Mouse (Mus musculus) neural tube, embryonic 12.5 days (tissue): ENCODE measurements around the gene Thra. TPM values are rescaled to one million over a fixed set of nuclear protein-coding genes. Genes with fewer than 3 reads are reported as not detected.

ENCODE experiments used
- ATAC-seq: fragments of 200-750 bp; cut with Nextera tagmentation; 2 replicates; pipeline ENCODE4 v1.8.0; 2017; ENCODE audit warnings: low read depth, mild to moderate bottlenecking, moderate TSS enrichment, moderate library complexity; ENCODE audit not compliant: low FRiP score
- H3K27ac ChIP-seq: fragments of 300-500 bp; sonication (generic); 2 replicates; pipeline ENCODE4 v1.5.1; 2016
- H3K27me3 ChIP-seq: fragments of 300-500 bp; sonication (generic); replicated peaks from 2 replicates; pipeline ENCODE4 v1.6.1; 2016; ENCODE audit warnings: mild to moderate bottlenecking
- H3K36me3 ChIP-seq: fragments of 300-500 bp; sonication (generic); 2 replicates; pipeline ENCODE4 v1.6.1; 2016; ENCODE audit warnings: mild to moderate bottlenecking
- H3K4me1 ChIP-seq: fragments of 300-500 bp; sonication (generic); 2 replicates; pipeline ENCODE4 v1.6.1; 2016
- H3K4me2 ChIP-seq: fragments of 300-500 bp; sonication (generic); replicated peaks from 2 replicates; pipeline ENCODE4 v1.6.1; 2016; ENCODE audit warnings: mild to moderate bottlenecking
- H3K4me3 ChIP-seq: fragments of 300-500 bp; sonication (generic); 2 replicates; pipeline ENCODE4 v1.5.1; 2016
- H3K9ac ChIP-seq: fragments of 300-500 bp; sonication (generic); 2 replicates; pipeline ENCODE4 v1.6.1; 2016; ENCODE audit warnings: mild to moderate bottlenecking
- H3K9me3 ChIP-seq: fragments of 300-500 bp; sonication (generic); 2 replicates; pipeline ENCODE4 v1.6.1; 2016; ENCODE audit warnings: mild to moderate bottlenecking
- WGBS: fragments of 180-500 bp; shearing (Covaris S2); methylation state at CpG from one replicate; pipeline ENCODE4 v1.1.7; 2016; 5-methylcytosine and 5-hydroxymethylcytosine counted together
- polyA plus RNA-seq: library from polyadenylated mRNA; unstranded; fragments of >200 nt; fragmentation: Nextera tagmentation; extraction: Ambion mirVana; gene quantifications from 2 replicates; pipeline ENCODE4 v1.2.1, GENCODE M21; 2016

Thra gene
- polyA plus RNA-seq, 1 experiment from 2014 or later, result 56.9 TPM

DNA sequence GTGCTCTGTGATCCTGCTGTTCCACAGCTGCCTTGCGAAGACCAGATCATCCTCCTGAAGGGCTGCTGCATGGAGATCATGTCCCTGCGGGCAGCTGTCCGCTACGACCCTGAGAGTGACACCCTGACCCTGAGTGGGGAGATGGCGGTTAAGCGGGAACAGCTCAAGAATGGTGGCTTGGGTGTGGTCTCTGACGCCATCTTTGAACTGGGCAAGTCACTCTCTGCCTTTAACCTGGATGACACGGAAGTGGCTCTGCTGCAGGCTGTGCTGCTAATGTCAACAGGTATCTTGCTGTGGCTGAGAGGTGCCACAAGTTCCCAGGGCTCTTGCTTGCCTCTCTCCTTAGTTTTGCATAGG, 23.0 kb downstream of the Thra start:
- ATAC-seq, result no peak
- Histone ChIP-seq H3K36me3 (peaks cover 56% of the 10 kb centered on the region), H3K4me3 (no peak overlapping the region), H3K4me2 (no peak overlapping the region), H3K27ac (no peak overlapping the region), H3K4me1 (peaks cover 35% of the 10 kb centered on the region), H3K9me3 (no peaks in the 10 kb centered on the region), H3K9ac (no peak overlapping the region), H3K27me3 (no peaks in the 10 kb centered on the region)
- WGBS, result 87% methylated on average over 8 of the region's 8 CpGs

DNA sequence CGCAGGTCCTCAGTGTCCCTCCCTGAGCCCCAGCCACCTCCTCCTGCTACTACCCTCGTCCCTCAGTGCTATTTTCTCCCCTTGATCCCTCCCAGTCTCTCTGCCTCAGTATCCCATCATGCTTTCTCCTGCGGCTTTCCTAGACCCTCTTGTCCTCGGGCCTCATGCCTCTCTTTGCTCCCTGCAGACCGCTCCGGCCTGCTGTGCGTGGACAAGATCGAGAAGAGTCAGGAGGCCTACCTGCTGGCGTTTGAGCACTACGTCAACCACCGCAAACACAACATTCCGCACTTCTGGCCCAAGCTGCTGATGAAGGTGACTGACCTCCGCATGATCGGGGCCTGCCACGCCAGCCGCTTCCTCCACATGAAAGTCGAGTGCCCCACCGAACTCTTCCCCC, 23.7 kb downstream of the Thra start:
- no peak overlapping the region for H3K9ac ChIP-seq
- no peak overlapping the region for H3K4me2 ChIP-seq
- peaks cover 62% of the 10 kb centered on the region for H3K36me3 ChIP-seq
- ATAC-seq, result no peak
- H3K4me1 ChIP-seq, result peaks cover 41% of the 10 kb centered on the region
- no peaks in the 10 kb centered on the region for H3K9me3 ChIP-seq
- no peak overlapping the region for H3K4me3 ChIP-seq
- no peaks in the 10 kb centered on the region for H3K27me3 ChIP-seq
- no peak overlapping the region for H3K27ac ChIP-seq
- WGBS, result 88% methylated on average over 18 of the region's 18 CpGs

DNA sequence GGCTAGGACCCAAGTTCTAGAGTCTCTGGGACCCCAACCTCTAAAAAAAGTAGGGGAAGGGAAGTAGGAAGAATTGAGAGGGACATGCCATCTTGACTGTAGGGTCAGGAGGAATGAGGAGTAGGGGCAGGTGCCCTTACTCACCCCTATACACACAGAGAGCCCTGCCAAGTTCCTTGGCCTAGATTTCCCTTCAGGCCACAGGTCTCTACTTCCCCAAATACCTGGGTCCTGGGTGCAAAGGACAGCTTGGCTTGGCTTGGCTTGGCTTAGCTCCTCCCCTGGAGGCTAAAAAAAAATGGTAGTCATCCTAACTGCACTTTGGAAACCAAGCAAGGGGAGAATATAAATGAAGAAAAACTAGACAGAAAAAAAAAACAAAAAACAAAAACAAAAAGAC, 24.3 kb downstream of the Thra start:
- H3K9ac ChIP-seq, result no peak overlapping the region
- peaks cover 69% of the 10 kb centered on the region for H3K36me3 ChIP-seq
- no peak overlapping the region for H3K4me3 ChIP-seq
- no peaks in the 10 kb centered on the region for H3K9me3 ChIP-seq
- H3K4me1 ChIP-seq, result peaks cover 41% of the 10 kb centered on the region
- H3K27ac ChIP-seq, result no peak overlapping the region
- no peak for ATAC-seq
- no peak overlapping the region for H3K4me2 ChIP-seq
- no peaks in the 10 kb centered on the region for H3K27me3 ChIP-seq

DNA sequence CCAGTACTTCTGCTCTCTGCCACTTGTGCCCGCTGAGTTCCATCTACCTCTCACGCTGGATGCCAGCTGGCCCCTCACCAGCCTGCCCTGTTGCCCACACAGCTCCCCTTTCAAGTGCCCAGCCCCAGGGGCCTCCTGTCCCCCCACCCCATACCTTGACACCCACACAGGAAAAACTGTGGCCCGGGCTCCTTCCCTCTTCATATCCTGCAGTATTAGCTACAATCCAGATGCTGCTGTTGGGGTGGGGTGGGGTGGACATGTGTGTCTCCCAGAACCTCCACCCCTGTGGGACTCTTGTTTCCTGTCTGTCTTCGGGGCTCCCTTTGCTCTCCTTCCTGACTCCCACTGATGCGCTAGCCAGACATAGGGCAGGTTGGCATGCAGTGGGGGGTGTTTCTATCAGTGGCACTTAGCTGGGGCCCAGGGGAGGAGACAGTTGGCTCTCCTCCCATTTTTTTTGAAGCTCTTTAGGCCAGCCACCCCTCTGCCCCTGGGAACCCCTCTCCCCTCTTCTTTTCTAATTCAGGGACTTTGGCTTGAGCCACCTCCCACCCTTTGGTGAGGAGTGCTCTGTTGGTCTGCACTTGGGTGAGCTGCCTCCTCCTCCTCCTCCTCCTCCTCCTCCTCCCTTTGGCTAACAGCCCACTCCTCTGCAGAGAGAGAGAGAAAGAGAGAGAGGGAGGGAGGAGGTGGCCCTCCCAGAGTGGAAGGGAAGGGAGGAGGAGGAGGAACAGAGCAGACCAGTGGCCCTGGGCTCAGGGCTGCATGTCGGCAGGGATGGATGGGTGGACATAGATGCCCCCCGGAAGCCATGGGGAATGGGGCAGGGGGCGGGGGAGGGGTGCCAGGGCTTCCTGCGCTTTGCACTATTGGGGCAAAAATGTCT, 25.2 kb downstream of the Thra start:
- H3K9ac ChIP-seq, result no peak overlapping the region; the same call in 1 of the 2 replicates
- H3K36me3 ChIP-seq, result peaks cover 69% of the 10 kb centered on the region

DNA sequence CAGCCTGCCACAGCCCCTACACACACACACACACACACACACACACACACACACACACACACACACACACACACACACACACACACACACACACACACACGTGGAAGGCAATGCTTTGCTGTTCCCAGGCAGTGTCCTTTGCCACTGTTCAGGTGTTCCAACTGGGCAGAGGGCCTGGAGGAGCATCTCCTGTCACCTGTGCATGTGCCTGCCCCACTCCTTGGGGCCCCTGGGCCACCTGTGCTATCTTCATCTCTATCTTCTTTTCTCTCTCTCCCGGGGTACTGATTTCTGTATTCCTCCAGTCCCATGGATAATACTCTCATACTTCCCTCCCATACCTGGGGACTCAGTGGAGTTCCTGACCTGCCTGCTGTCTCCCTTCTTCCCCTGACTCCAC, 25.9 kb downstream of the Thra start:
- Histone ChIP-seq H3K4me1 (peaks cover 41% of the 10 kb centered on the region), H3K27me3 (no peaks in the 10 kb centered on the region), H3K27ac (peak overlapping the region; percentile 8; the same call in 1 of the 2 replicates), H3K9me3 (no peaks in the 10 kb centered on the region), H3K36me3 (peaks cover 64% of the 10 kb centered on the region), H3K9ac (no peak overlapping the region), H3K4me3 (no peak overlapping the region), H3K4me2 (peak overlapping the region; percentile 49; the same call in 1 of the 2 replicates)
- no peak for ATAC-seq
- WGBS, result 47% methylated on average over 2 of the region's 2 CpGs

More for the DNA sequence above, 25.2 kb downstream of the Thra start:
- no peak for ATAC-seq
- Histone ChIP-seq H3K4me3 (no peak overlapping the region), H3K9me3 (no peaks in the 10 kb centered on the region), H3K27me3 (no peaks in the 10 kb centered on the region), H3K27ac (0 out of 2 replicates have a peak overlapping the region, but pooled peaks have one; percentile 12), H3K4me1 (peaks cover 41% of the 10 kb centered on the region), H3K4me2 (no peak overlapping the region; the same call in 1 of the 2 replicates)
- WGBS, result 55% methylated on average over 8 of the region's 9 CpGs

DNA sequence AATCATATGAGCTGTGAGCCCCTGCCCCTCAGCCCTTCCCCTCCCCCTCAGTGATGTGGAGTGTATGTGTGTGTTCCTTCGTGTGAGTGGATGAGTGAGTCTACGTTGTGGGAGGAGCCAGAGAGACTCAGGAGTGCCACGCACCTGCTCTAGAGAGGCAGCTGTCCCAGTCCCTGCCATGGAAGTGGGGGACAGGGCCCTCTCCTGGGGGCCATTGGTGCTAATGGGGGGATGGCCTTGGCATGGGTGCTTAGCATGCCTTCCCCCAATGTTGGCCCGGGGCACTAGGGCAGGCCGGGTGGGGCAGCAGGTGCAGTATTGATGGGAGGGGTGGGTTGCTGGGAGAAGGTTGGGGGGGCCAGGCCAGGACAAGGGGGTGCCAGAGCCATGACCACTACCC, 26.4 kb downstream of the Thra start:
- peak overlapping the region; percentile 49 for H3K4me2 ChIP-seq
- H3K4me3 ChIP-seq, result no peak overlapping the region
- peak overlapping the region; percentile 8; the same call in 1 of the 2 replicates for H3K27ac ChIP-seq
- no peak overlapping the region for H3K9ac ChIP-seq
- H3K36me3 ChIP-seq, result peaks cover 59% of the 10 kb centered on the region
- no peaks in the 10 kb centered on the region for H3K27me3 ChIP-seq
- WGBS, result 51% methylated on average over 5 of the region's 5 CpGs
- H3K4me1 ChIP-seq, result peaks cover 41% of the 10 kb centered on the region
- no peaks in the 10 kb centered on the region for H3K9me3 ChIP-seq
- peak; percentile 34 for ATAC-seq

DNA sequence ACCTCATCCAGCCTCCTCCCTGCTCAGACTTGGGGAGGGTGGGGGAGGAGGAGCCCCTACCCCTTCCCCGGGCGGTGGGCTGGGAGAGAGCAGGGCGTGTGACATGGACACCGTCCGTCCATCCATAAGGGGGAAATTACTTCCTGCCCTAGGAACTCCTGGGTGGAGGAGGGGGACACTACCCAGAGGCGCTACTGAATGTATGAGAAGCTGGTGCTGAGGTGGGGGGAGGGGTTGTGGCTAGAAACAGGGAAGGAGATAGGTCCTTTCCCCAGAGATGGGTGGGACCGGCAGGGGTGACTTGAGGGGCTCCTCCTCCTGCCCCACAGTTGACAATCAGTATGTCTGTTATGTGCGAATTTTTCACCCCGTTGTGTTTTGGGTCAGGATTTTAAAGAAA, 26.8 kb downstream of the Thra start:
- Histone ChIP-seq H3K4me1 (peaks cover 41% of the 10 kb centered on the region), H3K9me3 (no peaks in the 10 kb centered on the region), H3K27ac (0 out of 2 replicates have a peak overlapping the region, but pooled peaks have one; percentile 8), H3K36me3 (peaks cover 55% of the 10 kb centered on the region), H3K4me3 (no peak overlapping the region), H3K9ac (no peak overlapping the region), H3K4me2 (peak overlapping the region; percentile 49), H3K27me3 (no peaks in the 10 kb centered on the region)
- 16% methylated on average over 9 of the region's 9 CpGs for WGBS
- peak; percentile 54 for ATAC-seq

DNA sequence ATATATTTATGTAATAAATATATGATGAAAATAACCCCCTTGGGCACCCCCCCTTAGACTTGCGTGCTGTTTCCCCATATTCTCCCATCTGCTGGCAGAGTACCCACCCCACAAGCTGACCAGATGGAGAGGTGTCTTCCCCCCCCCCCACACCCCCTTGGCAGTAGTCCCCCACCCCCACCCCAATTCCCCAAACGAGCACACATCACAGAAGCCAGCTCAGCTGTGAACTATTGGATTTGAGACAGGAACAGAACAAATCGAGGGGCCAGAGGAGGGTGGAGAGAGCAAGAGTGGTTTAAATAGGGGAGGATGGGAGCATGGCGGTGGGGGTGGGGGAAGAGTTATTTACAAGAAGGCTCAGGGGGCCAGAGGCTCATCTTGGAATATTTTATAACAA, 27.3 kb downstream of the Thra start:
- Histone ChIP-seq H3K36me3 (peaks cover 51% of the 10 kb centered on the region), H3K4me2 (peak overlapping the region; percentile 49), H3K27me3 (no peaks in the 10 kb centered on the region), H3K4me1 (peaks cover 41% of the 10 kb centered on the region), H3K4me3 (no peak overlapping the region), H3K27ac (peak overlapping the region; percentile 55; the same call in 1 of the 2 replicates), H3K9ac (no peak overlapping the region), H3K9me3 (no peaks in the 10 kb centered on the region)
- 0 out of 2 replicates have a peak, but pooled peaks have one; percentile 9 for ATAC-seq
- WGBS, result 24% methylated on average over 4 of the region's 4 CpGs

DNA sequence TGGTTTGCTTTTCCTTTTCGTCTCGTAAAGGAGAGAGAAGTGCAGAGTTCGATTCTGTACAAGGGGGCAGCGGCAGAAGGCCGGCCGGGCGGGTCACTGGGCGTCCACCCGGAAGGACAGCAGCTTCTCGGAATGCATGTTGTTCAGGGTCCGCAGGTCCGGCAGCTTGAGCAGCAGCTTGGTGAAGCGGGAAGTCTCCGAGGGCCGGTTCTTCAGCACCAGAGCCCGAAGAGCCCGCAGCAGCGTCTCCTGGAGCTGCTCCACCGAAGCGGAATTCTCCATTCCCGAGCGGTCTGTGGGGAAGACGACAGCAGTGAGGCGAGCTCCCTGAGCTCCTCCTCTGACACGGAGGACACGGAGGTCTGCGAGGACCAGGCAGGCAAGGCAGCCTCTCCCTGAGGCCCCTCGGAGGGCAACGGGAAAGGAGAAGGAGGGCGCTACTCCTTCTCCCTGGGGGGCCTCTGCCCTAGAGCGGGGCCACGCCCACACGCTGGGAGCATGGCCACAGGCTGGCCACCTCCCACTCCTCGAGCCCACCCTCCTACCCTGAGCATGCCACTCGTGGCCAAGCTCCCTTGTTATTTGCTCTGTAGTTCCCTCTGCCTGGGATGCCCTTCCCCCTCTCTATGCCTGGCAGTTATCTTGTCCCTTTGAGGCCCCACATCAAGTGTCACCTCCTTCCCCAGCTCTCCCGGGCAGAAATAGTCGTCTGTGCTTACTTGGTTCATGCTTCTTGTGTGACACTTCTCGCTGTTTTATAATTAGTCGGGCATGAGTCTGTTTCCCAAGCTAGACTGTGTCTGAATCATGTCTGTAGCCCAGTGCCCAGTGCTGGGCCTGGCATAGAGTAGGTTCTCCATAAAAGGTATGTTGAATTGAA, 27.9 kb downstream of the Thra start:
- H3K4me1 ChIP-seq, result peaks cover 42% of the 10 kb centered on the region
- no peak for ATAC-seq
- peak overlapping the region; percentile 49 for H3K4me2 ChIP-seq
- WGBS, result 23% methylated on average over 36 of the region's 39 CpGs
- H3K36me3 ChIP-seq, result peaks cover 45% of the 10 kb centered on the region
- H3K27ac ChIP-seq, result peak overlapping the region; percentile 55; the same call in 1 of the 2 replicates
- H3K4me3 ChIP-seq, result no peak overlapping the region
- no peaks in the 10 kb centered on the region for H3K27me3 ChIP-seq
- H3K9ac ChIP-seq, result peak overlapping the region; percentile 38; the same call in 1 of the 2 replicates
- no peaks in the 10 kb centered on the region for H3K9me3 ChIP-seq

DNA sequence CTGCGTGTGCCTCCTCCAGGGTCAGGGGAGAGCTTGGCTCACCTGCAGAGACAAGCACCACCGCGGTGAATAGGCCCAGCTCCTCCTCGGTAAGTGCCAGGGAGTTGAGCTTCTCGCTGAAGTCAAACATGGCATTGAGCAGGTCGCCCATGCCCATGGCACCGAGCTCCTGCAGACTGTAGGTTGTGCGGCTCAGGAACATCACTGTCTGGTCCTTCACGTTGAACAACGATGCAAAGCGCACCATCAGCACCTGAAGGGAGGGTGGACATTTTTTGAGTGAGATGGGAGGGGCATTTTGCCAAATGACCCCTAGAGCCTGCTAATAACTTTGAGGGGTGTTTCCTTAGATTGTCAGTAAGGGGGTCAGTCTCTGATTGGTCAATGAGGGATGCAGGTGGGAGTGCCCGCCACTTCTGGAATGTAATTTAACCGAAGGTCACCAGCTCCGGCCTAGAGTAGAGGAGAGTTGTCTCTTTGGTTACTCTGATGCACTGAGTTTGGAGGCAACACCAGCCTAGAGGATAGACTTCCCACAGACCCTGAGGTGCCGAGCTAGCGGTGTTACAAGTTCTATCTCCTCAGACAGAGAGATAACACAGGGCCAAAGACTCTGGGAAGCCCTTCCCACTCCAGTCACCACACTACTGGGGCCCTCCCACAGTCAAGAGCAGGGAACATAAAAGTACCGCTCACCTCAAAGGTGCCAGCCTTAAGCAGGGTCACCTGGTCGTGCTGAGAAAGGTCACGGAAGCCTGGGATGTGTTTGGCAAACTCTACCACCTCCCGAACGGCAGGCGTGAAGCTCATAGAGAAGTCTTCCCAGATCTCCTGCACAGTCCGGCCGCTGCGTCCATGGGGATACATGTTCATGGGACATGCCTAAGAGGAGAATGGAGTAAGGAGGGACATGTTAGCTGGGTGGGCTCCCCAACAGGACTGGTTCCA, 28.8 kb downstream of the Thra start:
- H3K4me1 ChIP-seq, result peaks cover 51% of the 10 kb centered on the region
- no peaks in the 10 kb centered on the region for H3K9me3 ChIP-seq
- no peak overlapping the region for H3K4me3 ChIP-seq
- H3K27ac ChIP-seq, result no peak overlapping the region
- WGBS, result 91% methylated on average over 25 of the region's 25 CpGs
- peaks cover 35% of the 10 kb centered on the region for H3K36me3 ChIP-seq
- H3K27me3 ChIP-seq, result no peaks in the 10 kb centered on the region
- H3K4me2 ChIP-seq, result peak overlapping the region; percentile 49
- H3K9ac ChIP-seq, result 0 out of 2 replicates have a peak overlapping the region, but pooled peaks have one; percentile 38
- no peak for ATAC-seq
